Mouse (Mus musculus) heart, postnatal 36 days (tissue): ENCODE data around the gene Eci3. TPM values are rescaled to one million over a fixed set of nuclear protein-coding genes. Genes with fewer than 3 reads are reported as not detected.
A peak's percentile ranks its signal among the peaks of the same experiment; 100 is the strongest.
"Not testable (repeated sequence)": the region's sequence is repeated elsewhere in the genome, so short reads cannot be mapped to it uniquely, and the experiment has no call there.

Source experiments
- DNase-seq, 2 experiments: peaks; one replicate each; pipeline ENCODE4 v3.0.0; 2021 to 2022
- intact Hi-C: fragments of 180-260 bp; cut with DNase I; formaldehyde crosslinking; loops from one replicate; pipeline ENCODE4 v1.15.1; 2025
- total RNA-seq, 2 experiments: library from RNA; stranded (reverse); gene quantifications; 2 replicates each; pipeline ENCODE4 v1.2.3; 2021

The Eci3 gene
- 1 to 10 TPM; 3.0 to 3.2 TPM for total RNA-seq

- DNase-seq, result peak; percentile 36 to 39
- intact Hi-C loops, result no loop called here
Observed at GRCm38 (mm10) chr13:34963511-34964397, at the start of gene Eci3. Gene Eci3, minus strand, starts transcription at chr13:34963810.

GRCm38 (mm10) chr13:34995925-34996324 lies 32.3 kb upstream of the Eci3 start:
- intact Hi-C loops, result loop anchor here (2.0 kb wide), 1 partner anchor 31 kb away; the partner anchor contains the start of gene Eci2
- no peak for DNase-seq

- DNase-seq, result peak; percentile 94 to 95
- intact Hi-C loops, result loop anchor here (2.0 kb wide), 1 partner anchor 33 kb away; the partner anchor contains the start of gene Eci2
Observed at GRCm38 (mm10) chr13:34993983-34994811, 30.6 kb upstream of the Eci3 start.

GRCm38 (mm10) chr13:34993595-34993982 lies 30.0 kb upstream of the Eci3 start:
- intact Hi-C loops, result no loop called here
- DNase-seq, result no peak

GRCm38 (mm10) chr13:34993085-34993484 lies 29.5 kb upstream of the Eci3 start:
- DNase-seq, result no peak
- intact Hi-C loops, result no loop called here

GRCm38 (mm10) chr13:34991581-34992273 lies 28.1 kb upstream of the Eci3 start:
- no peak for DNase-seq
- intact Hi-C loops, result no loop called here

- intact Hi-C loops, DNase-seq: not testable (repeated sequence)
Observed at GRCm38 (mm10) chr13:34983479-34983878, 19.9 kb upstream of the Eci3 start.

GRCm38 (mm10) chr13:34978635-34979034 lies 15.0 kb upstream of the Eci3 start:
- not testable (repeated sequence) for DNase-seq
- intact Hi-C loops, result loop anchor here (10.0 kb wide), 1 partner anchor 46 kb away; the partner anchor contains the start of gene Eci2

GRCm38 (mm10) chr13:34977410-34977809 lies 13.8 kb upstream of the Eci3 start:
- DNase-seq, result no peak
- intact Hi-C loops, result loop anchor here (10.0 kb wide), 1 partner anchor 47 kb away; the partner anchor contains the start of gene Eci2

GRCm38 (mm10) chr13:34976116-34976515 lies 12.5 kb upstream of the Eci3 start:
- no peak for DNase-seq
- intact Hi-C loops, result loop anchor here (10.0 kb wide), 1 partner anchor 49 kb away; the partner anchor contains the start of gene Eci2

GRCm38 (mm10) chr13:34973770-34974169 lies 10.2 kb upstream of the Eci3 start:
- DNase-seq, result no peak
- intact Hi-C loops, result loop anchor here (5.0 to 10.0 kb wide), 3 partner anchors 51 to 786 kb away; partner anchors contain the start of gene Eci2

GRCm38 (mm10) chr13:34973149-34973548 lies 9.5 kb upstream of the Eci3 start:
- intact Hi-C loops, result loop anchor here (5.0 to 10.0 kb wide), 3 partner anchors 52 to 786 kb away; partner anchors contain the start of gene Eci2
- DNase-seq, result no peak

GRCm38 (mm10) chr13:34972456-34972855 lies 8.8 kb upstream of the Eci3 start:
- not testable (repeated sequence) for DNase-seq
- intact Hi-C loops, result loop anchor here (5.0 to 10.0 kb wide), 3 partner anchors 52 to 785 kb away; partner anchors contain the start of gene Eci2

GRCm38 (mm10) chr13:34965647-34966046 lies 2.0 kb upstream of the Eci3 start:
- intact Hi-C loops, DNase-seq: not testable (repeated sequence)

- intact Hi-C loops, result no loop called here
Observed at GRCm38 (mm10) chr13:34964866-34965265, 1.3 kb upstream of the Eci3 start.

GRCm38 (mm10) chr13:34964419-34964818 lies 809 bp upstream of the Eci3 start:
- intact Hi-C loops, result no loop called here
- peak; percentile 8 to 18 for DNase-seq

More at GRCm38 (mm10) chr13:34964866-34965265, 1.3 kb upstream of the Eci3 start:
- DNase-seq, result no peak

GRCm38 (mm10) chr13:34960996-34961770 lies 2.4 kb downstream of the Eci3 start:
- intact Hi-C loops, result no loop called here
- no peak for DNase-seq

- intact Hi-C loops, DNase-seq: not testable (repeated sequence)
Observed at GRCm38 (mm10) chr13:34958158-34958557, 5.5 kb downstream of the Eci3 start.

- intact Hi-C loops, result no loop called here
- no peak for DNase-seq
Observed at GRCm38 (mm10) chr13:34956901-34957300, 6.7 kb downstream of the Eci3 start.
